Mouse (Mus musculus) megakaryocyte, embryonic 14.5 days (primary cell): ENCODE results near the gene Hist1h4a. TPM values are rescaled to one million over a fixed set of nuclear protein-coding genes. Genes with fewer than 3 reads are reported as not detected.
"Not testable (repeated sequence)": the region's sequence is repeated elsewhere in the genome, so short reads cannot be mapped to it uniquely, and the experiment has no call there.

Source experiments
- H3K27me3 ChIP-seq: replicated peaks from 2 replicates; pipeline ENCODE3; 2012; ENCODE audit warnings: inconsistent platforms
- H3K36me3 ChIP-seq: replicated peaks from 2 replicates; pipeline ENCODE3; 2012; ENCODE audit warnings: low read length, inconsistent platforms, mixed read lengths
- H3K4me1 ChIP-seq: 2 replicates; pipeline ENCODE4 v1.6.1; 2012; ENCODE audit warnings: inconsistent platforms
- H3K4me3 ChIP-seq: replicated peaks from 2 replicates; pipeline ENCODE3; 2012; ENCODE audit warnings: moderate library complexity, mild to moderate bottlenecking, inconsistent platforms
- H3K9me3 ChIP-seq: 2 replicates; pipeline ENCODE4 v1.6.1; 2012; ENCODE audit warnings: inconsistent platforms
- FLI1 ChIP-seq: IDR thresholded peaks from 2 replicates; pipeline ENCODE4 v1.6.1; 2012; ENCODE audit warnings: low read length, inconsistent platforms, mixed read lengths
- GATA1 ChIP-seq: IDR thresholded peaks from 3 replicates; pipeline ENCODE4 v1.6.1; 2012; ENCODE audit warnings: mixed read lengths, low read length, inconsistent platforms, borderline replicate concordance
- polyA plus RNA-seq: library from polyadenylated mRNA; stranded (reverse); fragments of >175 nt; gene quantifications from 2 replicates; pipeline ENCODE4 v1.2.3, GENCODE M21; 2012; ENCODE audit warnings: low replicate concordance; ENCODE audit not compliant: insufficient read depth

Gene Hist1h4a
- polyA plus RNA-seq, 1 experiment = 45.4 TPM

DNA sequence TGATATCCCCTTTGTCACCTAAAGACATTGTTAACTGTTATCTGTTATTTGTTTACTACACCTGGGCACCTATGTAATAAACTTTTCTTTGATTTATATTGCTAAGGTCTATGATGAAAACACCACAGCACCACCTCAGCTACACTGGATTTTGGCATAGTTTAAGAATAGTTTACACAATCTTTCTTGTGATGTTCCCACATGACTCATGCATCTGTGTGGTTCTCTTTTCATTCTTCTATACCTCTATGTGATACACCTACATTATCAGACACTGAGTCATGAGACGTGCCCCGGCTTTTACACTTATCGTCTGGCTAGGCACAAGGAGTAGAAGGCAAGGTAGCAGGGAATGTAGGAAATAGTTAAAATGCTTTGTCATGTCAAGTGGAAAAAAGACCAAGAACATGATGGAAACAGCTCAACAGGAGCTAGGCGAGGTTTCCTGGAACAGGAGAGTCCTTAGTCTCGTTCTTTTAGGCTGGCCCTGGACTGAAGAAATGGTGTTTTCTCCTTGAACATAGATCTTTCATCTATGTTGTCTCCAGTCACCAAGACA is 11.4 kb downstream of the Hist1h4a start:
- Histone ChIP-seq H3K4me3 (no peak overlapping the region), H3K27me3 (no peaks in the 10 kb centered on the region), H3K4me1 (peaks cover 46% of the 10 kb centered on the region), H3K36me3 (no peaks in the 10 kb centered on the region), H3K9me3 (no peaks in the 10 kb centered on the region)
- no peak for TF ChIP-seq FLI1
- TF ChIP-seq GATA1 = no peak

DNA sequence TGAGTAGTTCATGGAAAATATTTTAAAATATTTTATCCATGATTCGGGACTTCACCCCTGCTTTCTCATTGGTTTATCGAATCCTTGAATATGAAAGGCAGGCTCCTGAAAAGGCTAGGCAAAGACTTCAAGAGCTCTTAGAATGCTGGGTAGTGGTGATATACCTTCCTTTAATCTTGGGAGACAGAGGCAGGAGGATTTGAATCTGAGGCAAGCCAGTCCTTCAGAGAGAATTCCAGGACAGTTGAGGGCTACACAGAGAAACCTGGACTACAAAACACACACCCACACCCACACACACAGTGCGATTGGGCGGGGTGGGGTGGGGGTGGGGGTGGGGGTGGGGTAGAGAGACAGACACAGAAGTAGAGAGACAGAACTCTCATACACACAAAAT is 13.1 kb downstream of the Hist1h4a start:
- Histone ChIP-seq H3K4me1 (peaks cover 51% of the 10 kb centered on the region), H3K9me3 (no peaks in the 10 kb centered on the region), H3K36me3 (no peaks in the 10 kb centered on the region), H3K4me3 (peak overlapping the region; percentile 77), H3K27me3 (no peaks in the 10 kb centered on the region)
- TF ChIP-seq GATA1 = no peak

DNA sequence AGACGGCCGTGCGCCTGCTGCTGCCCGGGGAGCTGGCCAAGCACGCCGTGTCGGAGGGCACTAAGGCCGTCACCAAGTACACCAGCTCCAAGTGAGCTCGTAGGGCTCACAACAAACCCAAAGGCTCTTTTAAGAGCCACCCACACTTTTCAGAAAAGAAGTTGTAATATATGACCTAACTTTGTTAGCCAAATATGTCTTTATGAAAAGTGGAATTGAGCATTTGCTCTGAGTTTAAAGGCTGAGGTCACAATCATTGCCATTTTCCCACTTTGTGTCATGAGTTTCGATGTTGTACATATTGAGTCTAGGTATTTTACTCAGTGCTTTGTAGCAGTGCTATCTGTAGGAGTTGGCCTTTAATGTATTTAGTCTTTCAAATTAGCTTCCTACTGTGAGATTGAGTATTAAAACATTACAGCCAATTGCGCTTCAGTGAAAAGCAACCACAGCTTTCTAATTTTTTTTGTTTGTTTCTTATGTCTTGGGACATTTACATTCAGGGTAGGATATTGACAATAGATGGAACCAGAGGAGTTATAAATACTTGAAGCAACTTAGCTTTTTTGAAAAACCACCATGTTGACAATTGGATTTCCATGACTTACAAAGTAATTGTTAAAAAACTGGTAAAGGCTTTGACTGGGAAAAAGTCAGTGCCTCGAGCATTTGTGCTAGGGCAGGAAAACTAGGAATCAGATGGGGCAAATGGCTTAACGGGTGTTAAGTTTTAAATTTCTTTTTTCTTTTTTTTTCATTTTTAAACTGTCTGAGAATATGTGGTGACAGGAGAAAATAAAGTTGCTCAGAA is 13.7 kb downstream of the Hist1h4a start:
- Histone ChIP-seq H3K27me3 (no peaks in the 10 kb centered on the region), H3K36me3 (no peaks in the 10 kb centered on the region), H3K4me1 (peaks cover 49% of the 10 kb centered on the region), H3K9me3 (no peaks in the 10 kb centered on the region), H3K4me3 (peak overlapping the region; percentile 83)
- no peak for TF ChIP-seq FLI1

DNA sequence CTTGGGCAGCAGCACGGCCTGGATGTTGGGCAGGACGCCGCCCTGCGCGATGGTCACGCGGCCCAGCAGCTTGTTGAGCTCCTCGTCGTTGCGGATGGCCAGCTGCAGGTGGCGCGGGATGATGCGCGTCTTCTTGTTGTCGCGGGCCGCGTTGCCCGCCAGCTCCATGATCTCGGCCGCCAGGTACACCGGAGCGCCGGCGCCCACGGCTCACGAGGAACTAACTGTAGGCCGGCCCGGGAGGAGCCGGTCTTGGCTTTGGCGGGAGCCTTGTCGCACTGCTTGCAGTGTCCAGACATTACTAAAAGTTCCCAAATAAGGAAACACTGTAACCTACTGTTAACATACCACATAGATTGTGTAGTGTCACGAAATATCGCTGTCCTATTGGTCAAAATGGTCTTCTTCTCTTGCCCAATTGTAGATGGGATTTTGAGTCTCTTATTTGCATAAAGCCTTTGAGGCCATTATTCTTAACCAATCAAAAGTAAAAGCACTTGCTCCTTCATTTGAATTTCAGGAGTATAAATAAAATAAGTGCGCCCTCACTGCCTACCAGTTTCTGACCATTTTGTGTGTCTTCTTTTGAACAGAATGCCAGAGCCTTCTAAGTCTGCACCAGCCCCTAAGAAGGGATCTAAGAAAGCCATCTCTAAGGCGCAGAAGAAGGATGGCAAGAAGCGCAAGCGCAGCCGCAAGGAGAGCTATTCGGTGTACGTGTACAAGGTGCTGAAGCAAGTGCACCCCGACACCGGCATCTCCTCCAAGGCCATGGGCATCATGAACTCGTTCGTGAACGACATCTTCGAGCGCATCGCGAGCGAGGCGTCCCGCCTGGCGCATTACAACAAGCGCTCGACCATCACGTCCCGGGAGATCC is 14.6 kb downstream of the Hist1h4a start, which contains the start of gene Hist1h2bb:
Hist1h2bb (plus strand) TSS at position 534 of the 880 bp plus-strand sequence.
- not testable (repeated sequence) for H3K27me3 ChIP-seq, H3K9me3 ChIP-seq, H3K36me3 ChIP-seq
- peaks cover 53% of the 10 kb centered on the region for H3K4me1 ChIP-seq
- H3K4me3 ChIP-seq = peak within 1 kb of the TSS; percentile 90

DNA sequence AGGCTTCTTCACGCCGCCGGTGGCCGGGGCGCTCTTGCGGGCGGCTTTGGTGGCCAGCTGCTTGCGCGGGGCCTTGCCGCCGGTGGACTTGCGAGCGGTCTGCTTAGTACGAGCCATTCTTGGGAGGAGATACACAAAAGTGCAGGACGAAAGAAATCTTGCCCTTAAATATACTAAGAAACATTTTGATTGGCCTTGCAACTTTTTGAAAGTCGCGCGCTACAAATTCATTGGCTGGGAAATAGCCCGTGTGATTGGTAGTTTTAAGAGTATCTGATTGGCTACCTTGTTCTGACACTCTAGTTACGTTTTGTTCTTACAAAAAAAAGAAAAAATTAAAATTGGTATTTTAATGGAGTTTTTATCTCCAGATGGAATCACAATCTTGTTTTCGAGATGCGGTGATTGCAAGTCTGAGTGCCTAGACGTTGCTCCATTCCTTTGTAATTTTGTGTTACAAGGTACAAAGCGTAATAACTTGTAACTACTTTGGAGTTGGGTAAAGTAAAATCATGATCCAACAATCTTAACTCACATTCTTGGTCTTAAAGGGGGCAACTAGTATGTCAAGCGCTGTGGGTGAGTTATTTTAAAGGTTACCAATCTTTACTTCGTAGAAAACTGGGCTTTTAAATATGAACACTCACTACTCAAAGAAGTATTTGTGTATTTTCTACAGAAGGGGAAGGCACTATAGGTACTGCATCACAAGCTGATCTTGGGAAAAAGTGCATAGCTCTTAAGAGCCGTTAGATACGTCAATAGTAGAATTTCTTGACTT is 15.5 kb downstream of the Hist1h4a start, which contains the start of gene Hist1h3c:
Hist1h3c (minus strand) TSS at position 222 of the 781 bp plus-strand sequence.
- Histone ChIP-seq H3K9me3 (no peaks in the 10 kb centered on the region), H3K4me3 (peak within 1 kb of the TSS; percentile 90), H3K27me3 (no peaks in the 10 kb centered on the region), H3K4me1 (peaks cover 53% of the 10 kb centered on the region), H3K36me3 (no peaks in the 10 kb centered on the region)
- TF ChIP-seq GATA1 (no peak), FLI1 (no peak)

DNA sequence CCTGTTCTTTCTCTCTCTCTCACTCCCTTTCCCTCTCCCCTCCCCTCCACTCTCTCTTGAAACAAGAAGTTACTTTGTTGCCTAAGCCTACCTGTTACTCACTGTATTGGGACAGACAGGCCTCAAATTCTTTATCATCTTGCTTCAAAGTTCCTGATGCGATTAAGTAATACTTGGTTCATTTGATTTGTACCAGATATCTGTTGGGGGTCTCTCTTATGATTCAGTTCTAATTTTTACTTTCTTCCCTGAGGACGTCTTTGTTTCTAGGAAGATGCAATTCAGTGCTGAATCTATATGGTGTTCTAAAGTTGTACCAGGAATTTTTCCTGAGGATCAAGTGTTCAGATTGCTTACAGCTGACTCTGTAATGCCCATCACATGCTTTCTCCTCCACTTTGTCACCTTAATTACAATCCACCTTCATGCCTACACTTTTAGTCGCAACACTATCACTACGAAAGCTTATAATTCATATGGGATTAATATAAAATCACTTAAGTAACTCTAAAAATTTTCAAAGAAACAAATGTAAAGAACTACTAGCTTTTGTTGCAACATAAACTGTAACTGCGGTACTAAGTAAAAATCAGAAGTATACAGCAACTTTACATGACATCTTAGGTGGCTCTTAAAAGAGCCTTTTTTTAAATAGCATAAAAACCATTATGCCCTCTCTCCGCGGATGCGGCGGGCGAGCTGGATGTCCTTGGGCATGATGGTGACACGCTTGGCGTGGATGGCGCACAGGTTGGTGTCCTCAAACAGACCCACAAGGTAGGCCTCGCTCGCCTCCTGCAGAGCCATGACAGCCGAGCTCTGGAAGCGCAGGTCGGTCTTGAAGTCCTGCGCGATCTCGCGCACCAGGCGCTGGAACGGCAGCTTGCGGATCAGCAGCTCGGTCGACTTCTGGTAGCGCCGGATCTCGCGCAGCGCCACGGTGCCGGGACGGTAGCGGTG is 16.3 kb downstream of the Hist1h4a start:
- H3K9me3 ChIP-seq = no peaks in the 10 kb centered on the region
- peak overlapping the region; percentile 86 for H3K4me3 ChIP-seq
- no peaks in the 10 kb centered on the region for H3K27me3 ChIP-seq
- peaks cover 48% of the 10 kb centered on the region for H3K4me1 ChIP-seq
- TF ChIP-seq FLI1 (no peak), GATA1 (no peak)
- no peaks in the 10 kb centered on the region for H3K36me3 ChIP-seq

DNA sequence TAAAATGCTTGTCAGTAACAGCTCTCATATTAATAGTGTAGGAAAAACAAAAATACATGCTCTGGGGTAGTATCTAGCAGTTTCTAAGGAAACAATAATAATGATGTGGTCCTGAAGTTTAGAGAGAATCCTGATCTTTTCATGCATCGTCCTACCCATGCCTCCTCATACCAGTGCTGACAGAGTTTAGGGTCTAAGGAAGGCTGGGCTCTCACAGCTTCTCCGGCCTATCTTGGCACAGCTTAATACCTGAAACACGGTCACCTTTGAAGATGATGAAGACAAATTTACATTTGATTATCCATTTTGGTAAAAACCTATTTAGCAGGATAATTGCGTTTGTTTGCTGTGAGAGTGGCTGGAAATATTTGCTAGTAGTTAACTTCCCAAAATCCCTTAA is 17.1 kb downstream of the Hist1h4a start:
- Histone ChIP-seq H3K27me3 (no peaks in the 10 kb centered on the region), H3K36me3 (no peaks in the 10 kb centered on the region), H3K4me1 (peaks cover 46% of the 10 kb centered on the region), H3K4me3 (peak overlapping the region; percentile 67), H3K9me3 (no peaks in the 10 kb centered on the region)
- TF ChIP-seq FLI1 (no peak), GATA1 (no peak)

DNA sequence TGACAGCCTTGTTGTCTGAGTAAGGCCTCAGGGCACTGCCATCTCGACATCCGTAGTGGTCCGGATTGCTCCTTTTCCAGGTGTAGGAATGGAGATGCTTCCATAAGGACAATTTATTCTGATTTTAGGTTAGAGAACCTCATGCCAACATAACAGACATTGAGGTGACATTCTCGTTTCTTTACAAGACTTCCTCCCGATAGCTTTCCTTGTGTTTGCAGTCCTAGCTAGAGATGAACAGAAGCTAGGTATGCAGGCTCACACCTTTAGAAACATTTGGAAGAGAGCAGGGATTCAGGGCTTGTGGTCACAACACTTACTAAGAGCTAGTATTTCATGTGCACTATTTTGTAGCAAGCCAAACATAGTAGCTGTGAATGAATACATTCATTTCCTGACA is 17.8 kb downstream of the Hist1h4a start:
- peaks cover 40% of the 10 kb centered on the region for H3K4me1 ChIP-seq
- TF ChIP-seq GATA1 = no peak
- TF ChIP-seq FLI1 = no peak
- no peak overlapping the region for H3K4me3 ChIP-seq

DNA sequence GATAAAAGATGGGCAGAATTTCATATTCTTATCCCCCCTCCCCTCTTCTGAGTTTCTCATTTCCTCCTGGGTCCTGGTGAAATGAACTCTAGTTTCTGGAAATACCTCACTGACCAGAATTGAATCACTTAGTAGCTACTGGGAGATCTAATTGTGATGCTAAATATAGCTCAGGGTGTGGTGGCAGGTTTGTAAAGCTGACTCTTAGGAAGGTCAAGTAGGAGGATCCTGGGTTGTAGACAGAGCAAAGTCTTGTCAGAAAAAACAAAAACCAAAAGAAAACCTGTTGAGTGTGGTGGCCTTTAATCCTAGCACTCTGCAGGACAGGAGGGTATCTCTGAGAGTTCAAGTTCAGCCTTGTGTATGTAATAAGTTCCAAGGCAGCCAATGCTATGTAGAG is 19.0 kb downstream of the Hist1h4a start:
- no peaks in the 10 kb centered on the region for H3K36me3 ChIP-seq
- peak overlapping the region; percentile 14 for H3K4me3 ChIP-seq
- TF ChIP-seq FLI1 (no peak), GATA1 (no peak)
- H3K27me3 ChIP-seq = no peaks in the 10 kb centered on the region
- no peaks in the 10 kb centered on the region for H3K9me3 ChIP-seq
- peaks cover 36% of the 10 kb centered on the region for H3K4me1 ChIP-seq

More for the DNA sequence above, 17.8 kb downstream of the Hist1h4a start:
- H3K27me3 ChIP-seq = no peaks in the 10 kb centered on the region
- H3K9me3 ChIP-seq = no peaks in the 10 kb centered on the region
- no peaks in the 10 kb centered on the region for H3K36me3 ChIP-seq
